Mouse (Mus musculus) retina, embryonic 14.5 days (tissue): ENCODE results near the gene Gm13306.
"Not testable (repeated sequence)": the region's sequence is repeated elsewhere in the genome, so short reads cannot be mapped to it uniquely, and the experiment has no call there.

ENCODE experiments used
- DNase-seq: peaks from one replicate; pipeline ENCODE4 v3.0.0-alpha.2; 2015; ENCODE audit warnings: low spot score

Gene Gm13306

DNA sequence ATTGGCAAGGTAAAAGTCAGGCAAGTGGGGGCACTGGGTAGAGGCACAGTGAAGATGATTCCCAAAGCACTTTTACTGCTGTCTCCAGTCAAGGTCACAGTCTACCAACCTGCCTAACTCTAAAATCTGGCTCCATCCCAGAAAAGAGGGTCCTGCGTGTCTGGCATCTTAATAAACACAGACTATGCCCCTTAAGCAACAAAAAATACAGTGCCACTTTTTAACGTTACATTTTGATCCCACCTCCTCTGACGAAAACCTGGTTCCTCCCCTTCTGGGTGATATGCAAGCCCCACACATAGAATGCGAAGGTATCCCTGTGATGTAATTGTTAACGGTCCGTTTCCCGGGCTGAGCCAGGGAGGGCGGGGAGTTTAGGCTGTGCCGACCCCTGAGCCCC is at the start of gene Gm13306:
Gene Gm13306, plus strand, starts transcription at position 301 of the 400 bp plus-strand sequence.
- DNase-seq: not testable (repeated sequence)

DNA sequence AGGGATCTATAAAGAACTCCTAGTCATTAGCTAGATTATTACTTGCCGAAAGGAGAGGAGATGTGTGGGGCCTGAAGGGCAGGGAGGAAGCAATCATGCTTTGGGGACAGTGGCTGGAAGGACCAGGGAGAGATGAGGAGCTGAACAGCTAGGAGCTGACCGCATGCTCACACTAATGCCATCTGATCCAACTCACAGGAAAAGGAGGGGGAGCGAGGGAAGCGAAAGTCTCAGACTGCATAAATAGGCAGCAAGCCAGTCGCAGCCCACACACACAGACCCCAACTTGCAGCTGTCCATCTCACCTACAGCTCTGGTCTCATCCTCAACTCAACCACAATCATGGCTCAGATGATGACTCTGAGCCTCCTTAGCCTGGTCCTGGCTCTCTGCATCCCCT is 38.7 kb upstream of the Gm13306 start, which contains the start of gene Gm13304:
Gene Gm13304, plus strand, starts transcription at position 301 of the 400 bp plus-strand sequence.
- DNase-seq: not testable (repeated sequence)

DNA sequence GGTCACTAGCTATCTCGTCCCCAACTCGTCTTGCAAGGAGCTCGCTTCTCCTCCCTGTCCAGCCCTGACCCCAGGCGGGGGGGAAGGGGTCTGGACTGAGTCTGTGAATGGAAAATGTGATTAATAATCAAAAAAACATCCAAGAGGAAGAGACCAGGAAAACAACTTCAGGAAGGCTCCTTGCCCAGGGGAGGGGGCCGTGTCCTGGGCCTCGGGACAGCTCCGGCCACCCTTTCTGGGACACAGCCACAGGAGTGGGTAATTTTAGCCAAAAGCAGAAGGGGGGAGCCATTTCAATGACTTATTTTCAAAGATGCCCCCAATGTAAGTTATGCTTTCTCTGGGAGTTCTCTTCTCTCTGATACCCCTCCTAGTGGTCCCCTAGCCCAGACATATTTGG is 15.3 kb downstream of the Gm13306 start, which contains the start of gene Gm13305:
Gene Gm13305, minus strand, starts transcription at position 101 of the 400 bp plus-strand sequence.
- DNase-seq: not testable (repeated sequence)

DNA sequence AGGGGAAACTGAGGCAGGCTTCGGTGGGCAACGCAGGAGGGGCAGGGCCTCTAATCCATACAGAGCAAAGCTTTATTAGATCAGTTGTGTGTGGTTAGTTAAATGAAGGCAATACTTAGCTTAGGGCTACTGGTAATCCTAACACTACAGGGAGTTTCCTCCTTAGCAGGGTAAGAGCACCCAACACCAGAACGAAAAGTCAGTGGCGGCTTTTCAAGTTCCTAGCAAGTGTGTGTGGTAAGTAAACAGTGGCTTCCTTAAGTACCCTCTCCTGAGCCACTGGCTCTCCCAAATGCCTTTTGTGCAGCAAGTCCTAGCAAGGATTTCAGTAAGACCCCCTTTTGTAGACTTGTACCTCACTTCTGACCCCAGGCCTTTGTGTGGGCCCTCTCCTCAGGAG is 25.0 kb downstream of the Gm13306 start:
- DNase-seq: not testable (repeated sequence)

DNA sequence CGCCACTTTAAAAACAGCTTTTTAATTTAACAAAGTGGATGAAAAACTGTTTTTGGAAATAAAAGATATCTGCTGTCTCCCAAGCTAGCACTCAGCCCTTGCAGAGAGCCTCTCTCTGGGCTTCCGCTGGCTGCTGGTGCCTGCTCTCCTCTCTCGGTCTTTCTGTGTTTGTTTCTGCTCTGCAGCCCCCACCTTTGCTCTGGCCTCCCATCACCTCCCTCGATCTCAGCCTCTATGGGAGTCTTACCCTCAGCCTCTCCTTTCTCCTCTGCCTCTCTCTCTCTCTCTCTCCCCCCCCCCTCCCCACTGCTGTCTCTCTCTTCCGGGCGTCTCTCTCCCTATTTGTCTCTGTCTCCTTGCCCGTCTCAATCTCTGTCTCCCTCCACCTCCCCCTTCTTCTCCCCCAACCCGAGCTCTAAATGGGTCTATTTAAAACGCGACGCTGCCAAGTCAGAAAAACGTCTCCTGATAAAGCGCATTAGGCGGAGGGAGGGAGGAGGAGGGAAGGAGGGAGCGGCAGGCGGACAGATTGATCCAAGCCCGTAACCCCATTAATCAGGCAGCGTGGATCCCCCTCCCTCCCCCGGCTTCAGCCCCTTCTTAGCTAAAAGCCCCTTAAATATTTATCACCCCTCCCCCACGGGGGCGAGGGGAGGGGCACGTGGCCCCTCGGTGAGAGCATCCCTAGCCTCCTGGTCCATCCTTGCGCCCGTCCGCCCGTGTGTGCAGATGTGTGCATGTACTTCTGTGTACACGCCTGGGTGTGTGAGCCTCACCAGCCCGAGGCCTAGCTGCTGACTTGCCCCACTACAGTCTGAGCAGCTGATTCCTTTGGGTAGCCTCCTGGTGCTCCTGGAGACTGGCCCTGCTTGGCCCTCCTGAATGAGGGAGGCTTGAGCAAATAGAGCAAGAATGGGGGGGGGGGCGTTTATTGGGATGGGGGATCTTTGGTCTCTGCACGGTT is 30.3 kb downstream of the Gm13306 start:
- DNase-seq: not testable (repeated sequence)

DNA sequence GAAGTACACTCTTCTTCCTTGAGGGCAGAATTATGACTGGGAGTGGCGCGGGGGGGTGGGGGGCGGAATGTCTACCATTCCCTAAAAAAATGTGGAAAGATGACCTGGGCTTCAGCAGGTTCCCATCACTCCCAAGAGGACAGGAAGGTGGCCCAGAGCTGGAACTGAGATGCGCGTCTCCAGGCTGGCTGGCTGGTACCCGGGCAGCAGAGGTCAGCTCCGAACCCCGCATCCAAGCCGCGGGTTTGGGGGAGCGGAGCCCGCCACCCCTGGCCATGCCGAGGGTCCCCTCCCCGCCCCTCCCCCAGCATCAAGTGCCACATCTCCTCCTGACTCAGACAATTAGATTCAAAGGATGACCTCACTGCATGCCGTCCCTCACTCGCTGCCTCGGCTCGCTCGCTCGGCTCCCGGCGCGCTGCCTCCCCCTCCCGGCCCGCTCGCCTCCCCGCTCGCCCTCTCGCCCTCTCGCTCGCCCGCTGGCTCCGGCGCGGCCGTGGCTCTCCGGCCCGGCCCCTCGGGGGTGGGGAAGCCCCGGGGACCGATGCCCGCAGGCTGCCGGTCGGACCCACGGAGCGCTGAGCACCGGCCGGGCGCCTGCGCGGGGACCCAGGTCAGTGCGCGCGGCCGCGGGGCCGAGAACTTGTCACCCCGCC is 31.2 kb downstream of the Gm13306 start:
- DNase-seq: not testable (repeated sequence)

DNA sequence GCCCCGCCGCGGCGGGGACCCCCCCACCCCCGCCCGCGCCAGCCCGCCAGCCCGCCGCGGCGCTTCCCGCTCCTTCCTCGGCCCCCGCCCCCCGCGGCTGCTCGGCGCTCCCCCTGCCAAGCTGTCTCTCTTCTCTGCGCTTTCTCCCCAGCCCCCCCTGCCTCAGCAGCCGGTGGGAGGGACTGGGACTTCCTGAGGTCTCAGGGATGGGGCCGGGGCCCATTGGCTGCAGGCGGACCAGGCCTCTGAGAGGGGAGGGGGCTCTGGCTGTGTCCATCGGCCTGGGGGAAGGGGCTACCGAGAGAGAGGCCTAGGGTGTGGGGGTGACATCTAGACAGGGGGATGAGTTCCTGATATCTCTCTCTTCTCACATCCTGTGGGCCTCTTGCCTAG is 31.7 kb downstream of the Gm13306 start:
- not testable (repeated sequence) for DNase-seq
